Mouse (Mus musculus) NIH3T3 (cell line): ENCODE measurements at regions not wholly inside any gene's neighbourhood (a gene's known extent, or its start where the extent isn't known, plus 50 kb on each side); places are given as distances from the start of the nearest gene placed in this dataset.

Experiments used
- DNase-seq: peaks from one replicate; pipeline ENCODE4 v3.0.0-alpha.2; 2012; ENCODE audit warnings: low read depth

DNA sequence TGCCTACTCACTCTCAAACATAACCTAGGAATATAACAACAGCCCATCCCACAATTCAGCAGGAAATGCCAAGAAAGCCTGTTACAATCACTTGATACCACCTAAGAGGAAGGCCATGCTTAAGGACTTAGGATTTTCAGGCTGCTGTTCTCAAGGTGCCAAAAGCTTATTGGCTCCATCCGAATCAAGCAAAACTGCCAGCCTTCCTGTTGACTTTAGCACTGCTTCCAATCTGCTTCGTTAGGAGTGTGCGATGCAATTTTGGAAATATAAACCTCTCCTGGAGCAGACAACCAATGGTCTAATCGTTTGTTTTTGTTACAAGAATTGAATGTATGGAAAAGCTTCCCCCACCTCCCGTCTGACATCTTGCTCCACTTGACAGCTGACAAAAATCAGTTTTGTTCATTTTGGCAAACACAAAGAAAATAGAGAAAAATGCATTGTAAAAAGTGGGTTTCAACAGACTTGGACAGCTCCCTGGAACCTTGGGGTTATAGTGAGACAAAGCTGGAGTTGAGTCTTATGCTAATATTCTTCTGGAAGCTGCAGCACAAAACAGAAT lies 2620.0 kb upstream of the Gm7489 start:
- peak; percentile 41 for DNase-seq

DNA sequence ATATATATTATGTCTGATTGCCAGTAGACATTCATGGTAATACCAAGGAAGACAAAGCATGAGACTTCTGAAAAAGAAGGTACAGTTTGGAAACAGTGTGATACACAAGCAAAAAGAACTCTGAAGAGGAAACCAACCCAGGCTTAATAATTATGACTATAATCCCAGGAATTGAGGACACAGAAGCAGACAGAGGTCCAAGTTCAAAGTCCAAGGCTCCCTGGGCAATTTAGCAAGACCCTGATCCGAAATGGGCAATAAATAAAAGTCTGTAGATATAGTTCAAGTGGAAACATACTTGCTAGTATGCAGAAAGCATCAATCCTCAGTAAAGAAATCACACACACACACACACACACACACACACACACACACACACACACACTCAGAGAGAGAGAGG lies 2618.7 kb upstream of the Gm7489 start:
- no peak for DNase-seq

DNA sequence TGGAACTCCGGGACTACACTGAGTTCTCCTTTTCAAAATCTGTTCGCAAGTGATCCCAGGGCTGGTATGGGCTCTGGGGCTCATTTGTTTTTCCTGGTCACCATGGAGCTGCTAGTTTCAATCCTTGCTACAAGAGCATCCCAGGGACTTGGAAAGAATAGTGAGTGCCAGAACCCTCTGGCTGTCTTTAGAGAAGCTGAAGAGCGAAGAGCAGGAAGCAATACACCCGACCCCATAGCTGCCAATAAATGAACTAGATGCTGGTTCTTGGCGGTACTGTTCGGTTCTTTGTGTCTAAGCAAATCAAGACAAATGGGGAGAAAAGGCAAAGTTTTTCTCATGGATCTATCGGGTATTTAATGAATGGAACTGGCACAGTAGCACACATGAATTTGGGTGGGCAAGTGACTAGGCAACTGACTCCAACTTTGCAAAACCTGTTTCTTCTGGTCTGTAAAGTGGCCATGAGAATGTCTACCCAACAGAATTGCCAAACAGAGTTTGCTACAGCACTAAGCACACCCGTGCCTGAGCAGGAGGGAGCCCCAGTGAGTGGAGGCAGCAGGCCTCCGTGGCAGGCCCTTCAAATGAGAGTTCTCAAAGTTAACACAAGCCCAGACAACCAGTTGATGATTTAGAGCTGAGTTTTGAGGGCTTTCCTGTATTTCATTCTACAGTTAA lies 2612.9 kb upstream of the Gm7489 start:
- no peak for DNase-seq

DNA sequence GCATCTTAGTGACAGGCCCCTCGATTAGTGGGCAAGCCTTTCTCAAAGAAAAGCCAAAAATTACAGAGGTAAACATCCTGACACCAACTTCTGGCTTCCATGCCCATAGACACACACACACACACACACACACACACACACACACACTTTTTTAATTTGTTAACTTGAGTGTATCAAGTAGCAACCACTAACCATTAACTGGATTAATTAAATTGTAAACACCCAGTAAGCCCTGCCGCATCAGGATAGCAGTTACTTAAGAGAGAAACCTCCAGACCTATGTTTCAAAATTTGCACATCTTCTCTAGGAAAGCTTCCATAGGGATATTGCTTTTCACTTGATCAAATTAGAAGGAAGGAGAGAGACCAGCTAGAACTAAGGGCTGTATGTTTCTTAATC lies 2599.4 kb upstream of the Gm7489 start:
- no peak for DNase-seq

GRCm38 (mm10) chr15:51286352-51286751 lies 2598.4 kb upstream of the Gm7489 start:
- no peak for DNase-seq

DNA sequence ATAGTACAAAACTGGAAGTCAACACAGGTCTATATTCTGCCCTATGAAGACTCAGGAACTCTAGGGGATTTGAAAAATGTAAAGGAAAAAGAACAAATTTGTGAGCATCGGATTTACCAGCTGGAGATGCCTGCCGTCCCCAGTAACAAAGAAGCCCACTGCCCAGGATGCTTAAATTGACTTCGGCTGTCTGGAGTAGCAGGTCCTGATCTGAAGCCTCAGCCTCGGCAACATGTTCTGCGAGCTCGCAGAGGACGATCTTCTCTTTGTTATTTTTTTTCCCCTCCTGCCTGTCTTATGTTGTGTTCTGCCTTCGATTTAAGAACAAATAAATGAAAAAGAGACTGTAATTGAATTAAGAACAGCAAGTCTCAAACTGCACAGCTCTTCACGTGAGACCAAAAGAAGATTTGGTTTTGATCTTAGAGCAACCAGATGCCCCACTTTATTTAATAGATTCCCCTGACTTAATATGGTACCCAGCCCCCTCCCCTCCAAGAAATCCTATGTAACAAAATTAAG lies 2595.7 kb upstream of the Gm7489 start:
- DNase-seq: no peak

- DNase-seq: no peak
These were observed 2594.8 kb upstream of the Gm7489 start for GRCm38 (mm10) chr15:51289916-51290315.

- DNase-seq: no peak
These were observed 2593.5 kb upstream of the Gm7489 start for GRCm38 (mm10) chr15:51291183-51291582.

DNA sequence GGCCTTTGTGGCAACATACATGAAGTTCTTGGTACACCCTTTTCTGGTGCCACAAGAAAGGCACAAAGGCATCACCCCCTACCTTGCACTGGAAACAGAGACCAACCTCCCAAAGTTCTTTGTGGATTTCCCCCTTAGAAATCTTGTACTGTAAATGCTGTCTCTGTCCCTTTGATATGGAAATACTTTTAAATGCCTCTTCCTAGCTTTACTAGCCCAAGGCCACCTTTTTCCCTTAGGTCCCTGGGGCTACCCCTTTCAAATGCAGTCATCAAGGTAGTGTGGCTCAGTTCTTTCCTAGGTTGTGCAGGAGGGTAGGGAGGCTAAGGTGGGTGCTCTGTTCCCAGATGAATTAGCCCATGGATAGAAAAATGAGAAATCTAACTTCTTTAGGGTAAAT lies 2587.9 kb upstream of the Gm7489 start:
- no peak for DNase-seq

- DNase-seq: peak; percentile 25
These were observed 2566.6 kb upstream of the Gm7489 start for GRCm38 (mm10) chr15:51318072-51318471.

DNA sequence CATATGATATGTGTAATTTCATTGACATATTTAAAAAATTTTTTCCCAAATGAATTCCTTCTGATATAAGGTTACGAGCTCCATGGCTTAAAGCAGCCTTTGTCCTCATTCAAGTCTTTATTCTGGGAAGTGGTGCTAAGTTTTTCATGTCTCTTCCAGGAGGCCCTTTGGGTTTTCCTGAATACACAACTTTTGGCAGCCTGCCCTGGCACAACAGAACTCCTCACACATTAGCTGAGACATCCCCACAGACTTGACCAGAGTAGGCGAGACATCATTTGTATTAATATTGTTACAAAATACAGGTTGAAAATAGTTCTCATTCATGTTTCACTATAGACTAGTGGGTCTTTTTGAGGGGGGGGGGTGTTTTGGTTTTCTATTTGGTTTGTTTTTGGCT lies 2565.9 kb upstream of the Gm7489 start:
- DNase-seq: peak; percentile 46

DNA sequence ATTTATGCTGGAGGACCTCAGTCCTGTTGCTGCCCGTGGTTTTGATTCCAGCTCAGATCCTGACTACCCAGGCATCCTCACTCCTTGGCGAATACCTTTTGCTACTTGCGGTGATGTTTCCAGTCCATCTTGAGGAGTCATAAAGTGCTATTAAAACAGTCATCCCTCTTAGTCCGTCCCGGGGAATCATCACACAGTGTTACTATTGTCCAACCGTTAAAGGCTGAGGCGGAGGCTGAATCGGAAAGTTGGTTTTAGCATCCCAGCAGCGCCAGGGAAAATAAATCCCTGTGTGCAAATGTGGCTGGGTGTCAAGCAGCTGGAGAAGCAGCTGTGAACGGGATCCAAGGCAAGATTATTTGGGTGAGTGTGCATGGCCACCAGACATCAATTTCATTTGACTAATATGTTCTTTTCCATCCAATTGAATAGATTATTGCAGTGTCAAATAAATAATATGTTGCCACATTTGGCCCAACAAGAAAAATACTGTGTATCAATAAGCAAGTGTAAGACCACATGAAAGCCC lies 2564.3 kb upstream of the Gm7489 start:
- no peak for DNase-seq

DNA sequence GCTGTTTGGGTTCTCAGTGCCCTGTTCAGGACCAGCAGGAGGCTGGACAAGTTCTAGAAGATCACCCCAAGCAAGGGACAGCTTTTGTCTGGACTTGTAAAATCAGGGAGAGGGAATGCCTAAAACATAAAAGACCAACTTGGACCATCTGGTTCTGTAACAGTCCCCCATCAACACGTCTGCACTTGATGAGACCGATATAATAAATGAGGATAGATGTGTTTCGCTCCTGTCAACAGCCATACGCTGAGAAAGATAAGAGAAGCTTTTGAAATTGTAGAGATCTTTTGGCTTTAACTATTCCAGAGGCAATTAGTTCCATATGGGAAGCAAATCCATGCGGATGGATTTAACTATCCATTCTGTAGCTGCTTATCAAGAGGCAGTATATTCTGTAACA lies 2561.4 kb upstream of the Gm7489 start:
- DNase-seq: peak; percentile 70

DNA sequence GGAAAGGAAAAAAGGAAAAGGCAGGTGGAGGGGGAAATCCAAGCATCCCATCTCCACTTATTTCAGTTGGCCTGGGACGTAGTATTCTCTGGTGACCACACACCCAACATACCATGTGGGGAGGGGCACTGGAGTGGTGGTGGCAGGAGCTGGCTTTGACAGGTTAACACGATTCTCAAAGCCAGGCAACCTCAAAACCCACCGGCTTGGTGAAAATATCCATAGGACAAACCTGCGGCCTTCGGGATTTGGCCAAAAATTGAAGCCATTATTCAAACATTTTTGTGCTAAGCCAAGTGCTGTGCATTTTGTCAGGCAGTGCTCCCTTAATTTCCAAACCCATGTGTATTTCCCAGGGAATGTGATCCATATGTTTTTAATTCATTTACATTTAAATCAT lies 2560.5 kb upstream of the Gm7489 start:
- DNase-seq: no peak

DNA sequence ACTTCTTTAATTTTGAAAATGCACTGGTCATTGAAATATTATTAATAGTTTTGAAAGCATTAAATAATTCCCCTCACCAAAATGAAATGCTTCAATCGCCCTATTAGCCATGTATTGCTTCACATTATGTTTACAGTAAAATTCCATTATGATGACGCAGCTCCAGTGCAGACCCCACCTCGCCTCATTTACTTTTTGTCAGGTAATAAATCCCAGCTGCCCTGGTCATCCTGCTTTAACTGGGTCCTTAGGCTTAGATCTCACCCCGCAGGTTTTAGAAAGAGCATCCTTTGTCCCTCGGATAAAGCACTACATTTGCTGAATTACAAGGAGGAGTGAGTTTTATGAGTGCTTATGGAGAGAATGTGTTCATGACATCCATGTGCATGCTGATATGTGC lies 2557.0 kb upstream of the Gm7489 start:
- DNase-seq: peak; percentile 36

- peak; percentile 24 for DNase-seq
These were observed 2548.3 kb upstream of the Gm7489 start for GRCm38 (mm10) chr15:51336441-51336840.

DNA sequence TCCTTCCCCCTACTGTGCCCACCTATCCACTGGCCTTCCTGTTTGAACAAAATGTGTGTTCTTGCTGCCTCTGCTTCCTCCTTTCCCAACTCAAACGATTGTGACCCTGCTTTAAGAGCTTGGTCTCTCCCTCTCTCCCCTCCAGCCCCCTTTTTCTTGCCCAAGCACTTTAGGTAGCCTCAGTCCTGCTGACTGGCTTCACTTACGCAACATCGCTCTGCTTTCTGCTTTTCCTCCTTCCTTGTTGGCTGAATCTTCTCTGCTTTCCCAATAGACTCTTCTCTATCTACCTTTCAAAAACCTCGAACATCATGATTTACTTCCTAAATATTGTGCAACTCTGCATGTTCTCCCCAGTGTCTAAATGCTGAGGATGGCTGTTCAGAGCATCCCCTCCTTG lies 2538.4 kb upstream of the Gm7489 start:
- DNase-seq: peak; percentile 8

GRCm38 (mm10) chr15:51363391-51363790 lies 2521.3 kb upstream of the Gm7489 start:
- peak; percentile 64 for DNase-seq

DNA sequence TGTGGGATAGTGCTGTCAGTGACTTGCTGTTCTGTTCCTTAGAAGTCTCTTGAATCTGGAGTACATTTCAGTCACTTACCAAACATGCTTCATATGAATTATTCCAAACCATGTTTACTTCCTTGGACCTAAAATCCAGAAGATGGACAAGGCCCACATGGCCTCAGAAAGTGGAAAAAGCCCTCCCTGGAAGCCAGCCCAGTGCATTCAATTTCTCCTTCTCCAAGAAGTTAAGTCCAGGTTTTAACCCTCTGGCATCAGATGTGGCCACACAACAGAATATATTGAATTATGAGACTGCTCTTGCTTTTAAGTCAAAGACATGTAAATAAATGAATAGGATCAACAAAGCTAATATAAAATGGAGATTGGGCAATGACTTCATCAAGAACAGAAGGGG lies 2513.5 kb upstream of the Gm7489 start:
- DNase-seq: no peak

DNA sequence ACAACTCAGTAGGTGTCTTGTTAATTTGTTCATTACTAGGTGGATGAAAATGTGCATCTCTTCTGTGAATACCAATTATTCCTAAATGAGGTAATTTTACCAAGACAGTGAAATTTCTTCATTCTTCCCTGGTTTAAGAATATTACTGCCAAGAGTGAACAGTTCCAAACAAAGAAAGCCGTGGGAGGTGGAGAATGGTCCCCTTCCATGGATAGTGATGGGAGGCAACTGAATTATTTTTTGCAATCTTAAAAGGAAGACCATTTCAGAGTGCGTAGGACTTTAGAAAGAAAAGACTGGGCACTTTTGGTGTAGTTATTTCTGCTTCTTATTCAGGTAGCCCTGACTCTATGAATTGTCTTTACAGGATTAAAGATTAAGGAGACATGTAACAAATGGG lies 2494.3 kb upstream of the Gm7489 start:
- DNase-seq: no peak

DNA sequence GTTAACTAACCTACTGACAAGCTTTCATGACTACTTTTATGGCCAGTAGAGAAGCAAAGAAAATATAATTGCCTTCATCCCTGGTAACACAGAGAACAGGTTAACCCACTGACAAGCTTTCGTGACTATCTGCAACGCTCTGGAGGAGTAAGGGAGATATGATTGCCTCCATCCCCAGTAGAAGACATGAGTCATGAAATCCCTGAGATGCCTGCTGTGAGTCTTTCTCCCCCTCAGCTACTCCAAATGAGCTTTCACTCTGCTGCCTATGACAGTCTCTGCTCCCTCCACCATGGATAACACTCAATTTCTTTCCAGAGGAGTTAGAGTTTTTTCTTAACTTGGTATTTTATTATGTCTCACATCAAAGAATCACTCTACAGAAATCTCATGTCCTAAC lies 2493.4 kb upstream of the Gm7489 start:
- DNase-seq: no peak

DNA sequence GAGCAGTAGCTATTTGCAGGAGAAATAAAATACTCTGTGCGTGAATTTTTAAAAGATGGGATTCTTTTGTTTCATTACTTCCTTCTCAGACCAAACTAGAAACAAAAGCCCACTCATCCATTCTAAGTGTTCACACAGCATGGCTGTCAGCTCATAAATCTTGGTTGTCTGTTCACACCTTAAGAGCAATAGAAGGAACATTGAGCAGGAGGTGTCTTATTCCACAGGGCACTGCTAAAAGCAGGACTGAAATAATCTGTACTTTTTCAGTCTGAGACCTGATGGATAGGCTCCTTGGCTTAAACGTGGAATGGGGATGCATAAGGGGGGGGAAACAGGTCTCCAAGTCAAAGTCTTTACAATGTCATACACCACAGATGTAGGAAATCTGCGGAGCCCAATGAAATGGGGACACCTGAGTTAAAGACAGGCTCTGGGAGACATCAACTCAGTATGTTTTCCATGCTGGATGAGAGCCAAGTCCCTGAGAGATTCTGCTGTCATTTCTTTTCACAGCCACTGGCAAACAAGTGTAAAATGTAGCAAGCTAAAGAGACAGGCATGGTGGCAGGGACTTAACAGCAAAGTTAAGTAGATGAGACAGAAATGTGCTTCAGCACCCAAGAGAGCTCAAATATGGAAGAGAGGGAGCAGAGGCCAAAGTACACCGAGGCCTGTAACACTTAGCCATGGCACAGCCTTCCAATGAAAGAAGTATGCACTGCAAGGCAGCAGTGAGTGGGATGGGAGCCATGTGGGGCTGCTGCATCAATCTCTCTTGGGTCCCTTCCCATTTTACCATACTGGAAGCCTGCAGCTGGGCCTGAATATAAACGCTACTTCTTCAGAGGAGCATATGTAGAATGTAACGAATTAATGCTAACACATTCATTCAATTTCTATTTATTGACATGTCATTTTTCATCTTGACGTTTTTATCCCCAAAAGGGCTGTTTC lies 2492.0 kb upstream of the Gm7489 start:
- DNase-seq: peak; percentile 14

DNA sequence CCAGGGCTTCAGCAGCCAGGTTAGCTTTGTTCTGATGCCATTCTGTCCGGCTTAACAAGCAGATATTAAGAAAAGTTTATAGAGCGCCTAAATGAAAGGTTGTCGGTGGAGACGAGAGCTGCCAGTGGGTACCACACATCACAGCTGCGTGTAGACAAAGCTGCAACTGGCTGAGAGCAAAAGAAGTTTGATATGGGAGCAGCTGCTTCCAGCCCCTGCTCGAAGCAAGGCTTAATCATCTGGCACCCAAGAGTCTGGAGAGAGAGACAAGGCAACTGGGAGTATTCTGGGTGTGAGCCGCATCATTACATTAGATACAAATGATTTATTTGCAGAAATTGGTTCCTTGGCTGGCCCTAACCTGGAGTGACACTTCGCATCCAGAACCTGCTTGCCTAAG lies 2488.7 kb upstream of the Gm7489 start:
- DNase-seq: no peak
